Mouse (Mus musculus) olfactory bulb, adult 2 months (tissue): ENCODE data around the gene St3gal4.

Experiments used
- CTCF ChIP-seq: fragments of 200-500 bp; IDR thresholded peaks from 2 replicates; pipeline ENCODE4 v1.5.1; 2012; ENCODE audit warnings: low read depth, mild to moderate bottlenecking, low read length, moderate library complexity; ENCODE audit not compliant: insufficient read depth
- POLR2A ChIP-seq: fragments of 200-500 bp; IDR thresholded peaks from 2 replicates; pipeline ENCODE4 v1.6.1; 2012; ENCODE audit warnings: mild to moderate bottlenecking, low read depth, low read length, moderate library complexity; ENCODE audit not compliant: insufficient read depth

- no peak for TF ChIP-seq CTCF
- TF ChIP-seq POLR2A = no peak
Measured at GRCm38 (mm10) chr9:35104711-35105110, 14.4 kb downstream of the St3gal4 start.
